Mouse (Mus musculus) small intestine, adult 2 months (tissue): ENCODE results near the gene Pik3c2b.

Experiments used
- CTCF ChIP-seq: fragments of 200-500 bp; IDR thresholded peaks from 2 replicates; pipeline ENCODE4 v1.5.1; 2012; ENCODE audit warnings: low read depth, mild to moderate bottlenecking, control low read depth, inconsistent platforms, low read length, moderate library complexity, mixed read lengths; ENCODE audit not compliant: insufficient replicate concordance, insufficient read length; ENCODE audit errors: extremely low read depth
- POLR2A ChIP-seq: fragments of 200-500 bp; IDR thresholded peaks from 2 replicates; pipeline ENCODE4 v1.6.1; 2012; ENCODE audit warnings: low read depth, mild to moderate bottlenecking, control low read depth, inconsistent platforms, low read length, moderate library complexity

GRCm38 (mm10) chr1:133150556-133150955 lies 105.1 kb downstream of the Pik3c2b start:
- TF ChIP-seq CTCF = no peak
- TF ChIP-seq POLR2A = no peak
